Mouse (Mus musculus) forebrain, postnatal 0 days (tissue): ENCODE measurements around the gene Cckbr. TPM values are rescaled to one million over a fixed set of nuclear protein-coding genes. Genes with fewer than 3 reads are reported as not detected.

Experiments
- ATAC-seq: fragments of 200-750 bp; cut with Nextera tagmentation; 2 replicates; pipeline ENCODE4 v1.8.0; 2017; ENCODE audit warnings: mild to moderate bottlenecking, moderate library complexity
- DNase-seq: peaks from one replicate; pipeline ENCODE4 v3.0.0-alpha.2; 2015
- H3K27ac ChIP-seq: fragments of 300-500 bp; sonication (generic); 2 replicates; pipeline ENCODE4 v1.5.1; 2014; ENCODE audit warnings: low read depth, mild to moderate bottlenecking, antibody characterized with exemption, low read length, moderate library complexity, mixed read lengths
- H3K27me3 ChIP-seq: fragments of 300-500 bp; sonication (generic); 2 replicates; pipeline ENCODE4 v1.6.1; 2014; ENCODE audit warnings: mild to moderate bottlenecking, low read length, mixed read lengths; ENCODE audit not compliant: insufficient read depth
- H3K36me3 ChIP-seq: fragments of 300-500 bp; sonication (generic); 2 replicates; pipeline ENCODE4 v1.6.1; 2014; ENCODE audit warnings: mild to moderate bottlenecking, moderate library complexity; ENCODE audit not compliant: insufficient read depth
- H3K4me1 ChIP-seq: fragments of 300-500 bp; sonication (generic); 2 replicates; pipeline ENCODE4 v1.6.1; 2014; ENCODE audit warnings: antibody characterized with exemption; ENCODE audit not compliant: insufficient read depth
- H3K4me2 ChIP-seq: fragments of 300-500 bp; sonication (generic); 2 replicates; pipeline ENCODE4 v1.6.1; 2014; ENCODE audit warnings: low read depth, mild to moderate bottlenecking, moderate library complexity
- H3K4me3 ChIP-seq: fragments of 300-500 bp; sonication (generic); 2 replicates; pipeline ENCODE4 v1.5.1; 2014; ENCODE audit warnings: low read depth, low read length, mixed read lengths
- H3K9ac ChIP-seq: fragments of 300-500 bp; sonication (generic); 2 replicates; pipeline ENCODE4 v1.6.1; 2014; ENCODE audit warnings: mild to moderate bottlenecking
- H3K9me3 ChIP-seq: fragments of 300-500 bp; sonication (generic); 2 replicates; pipeline ENCODE4 v1.6.1; 2016; ENCODE audit warnings: low read length
- CTCF ChIP-seq: sonication (generic); IDR thresholded peaks from 2 replicates; pipeline ENCODE4 v1.5.1; 2016; ENCODE audit warnings: antibody characterized with exemption, control low read depth, low read depth
- WGBS: fragments of 180-500 bp; shearing (Covaris S2); extraction: QIAGEN DNeasy Blood & Tissue Kit; methylation state at CpG from one replicate; pipeline ENCODE4 v1.1.7; 2014; 5-methylcytosine and 5-hydroxymethylcytosine counted together
- polyA plus RNA-seq: library from polyadenylated mRNA; unstranded; fragments of >200 nt; fragmentation: Nextera tagmentation; extraction: Ambion mirVana; gene quantifications from 2 replicates; pipeline ENCODE4 v1.2.1, GENCODE M21; 2015
- total RNA-seq: library from RNA; depleted of rRNA; stranded (reverse); fragments of >200 nt; gene quantifications from 2 replicates; pipeline ENCODE4 v1.2.3, GENCODE M21; 2014

Cckbr gene
- total and polyA plus RNA-seq, 2 experiments from 2014 or later, result 5.1 to 6.2 TPM

DNA sequence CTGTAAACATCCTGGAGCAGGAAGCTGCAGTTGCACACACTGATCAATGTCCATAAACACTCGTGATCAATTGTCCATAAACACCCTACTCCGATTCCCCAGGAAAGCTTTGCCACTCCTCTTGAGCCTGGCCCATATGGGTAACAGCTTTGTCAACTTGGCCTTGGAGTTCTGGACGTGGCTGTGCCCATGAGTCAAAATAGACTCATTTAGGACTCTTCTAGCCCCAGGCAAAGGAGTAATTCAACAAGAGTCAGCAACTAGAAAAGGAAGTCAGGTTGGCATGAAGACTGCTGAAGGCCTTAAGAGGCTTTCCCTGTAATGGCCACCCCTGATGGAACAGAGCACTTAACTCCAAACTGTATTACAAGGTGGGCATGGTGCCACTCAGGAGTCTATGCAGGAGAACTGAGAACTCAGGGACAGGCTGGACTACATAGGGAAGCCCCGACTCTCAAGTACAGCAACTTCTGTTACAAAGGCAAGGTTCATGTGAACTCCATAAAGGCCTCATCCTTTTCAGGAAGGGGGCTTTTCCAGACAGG, 49.3 kb downstream of the Cckbr start:
- ATAC-seq, result no peak
- 77% methylated on average over 4 of the region's 4 CpGs for WGBS

DNA sequence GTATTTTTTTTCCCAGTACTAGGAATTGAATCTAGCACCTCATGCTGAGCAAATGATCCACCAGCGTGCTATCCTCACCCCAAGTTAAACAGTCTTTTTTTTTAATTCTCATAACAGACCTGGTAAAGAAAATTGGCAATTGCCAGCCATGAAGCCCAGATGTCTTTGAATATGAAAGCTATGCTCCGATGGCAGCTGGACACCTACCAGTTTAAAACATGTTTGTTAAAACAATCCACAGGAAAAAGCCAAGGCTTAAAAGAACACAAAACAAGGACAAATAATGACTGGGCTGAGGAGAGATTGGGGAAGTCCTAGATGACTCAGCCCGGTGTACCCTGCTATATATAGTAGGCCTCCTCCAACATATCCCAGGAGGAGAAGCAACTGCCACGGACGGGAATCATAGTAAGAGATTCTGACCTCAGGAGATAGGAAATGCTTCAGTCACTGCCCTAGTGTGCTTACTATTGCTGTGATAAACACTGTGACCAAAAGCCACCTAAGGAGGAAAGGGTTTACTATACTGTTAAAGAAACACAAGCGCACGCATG, 49.9 kb downstream of the Cckbr start:
- TF ChIP-seq CTCF, result no peak
- H3K4me2 ChIP-seq, result no peak overlapping the region
- ATAC-seq (no peak), DNase-seq (no peak)
- no peak overlapping the region for H3K9ac ChIP-seq
- H3K27ac ChIP-seq, result no peak overlapping the region
- no peaks in the 10 kb centered on the region for H3K27me3 ChIP-seq
- H3K4me3 ChIP-seq, result no peak overlapping the region
- H3K36me3 ChIP-seq, result no peaks in the 10 kb centered on the region
- no peaks in the 10 kb centered on the region; the same call in 1 of the 2 replicates for H3K4me1 ChIP-seq
- H3K9me3 ChIP-seq, result no peaks in the 10 kb centered on the region
- WGBS, result 80% methylated on average over 7 of the region's 7 CpGs

More for the DNA sequence above, 49.3 kb downstream of the Cckbr start:
- Histone ChIP-seq H3K4me1 (no peaks in the 10 kb centered on the region; the same call in 1 of the 2 replicates), H3K9ac (no peak overlapping the region), H3K4me3 (no peak overlapping the region), H3K9me3 (no peaks in the 10 kb centered on the region), H3K27ac (no peak overlapping the region), H3K27me3 (no peaks in the 10 kb centered on the region), H3K36me3 (no peaks in the 10 kb centered on the region), H3K4me2 (no peak overlapping the region)
- no peak for DNase-seq
- TF ChIP-seq CTCF, result no peak

DNA sequence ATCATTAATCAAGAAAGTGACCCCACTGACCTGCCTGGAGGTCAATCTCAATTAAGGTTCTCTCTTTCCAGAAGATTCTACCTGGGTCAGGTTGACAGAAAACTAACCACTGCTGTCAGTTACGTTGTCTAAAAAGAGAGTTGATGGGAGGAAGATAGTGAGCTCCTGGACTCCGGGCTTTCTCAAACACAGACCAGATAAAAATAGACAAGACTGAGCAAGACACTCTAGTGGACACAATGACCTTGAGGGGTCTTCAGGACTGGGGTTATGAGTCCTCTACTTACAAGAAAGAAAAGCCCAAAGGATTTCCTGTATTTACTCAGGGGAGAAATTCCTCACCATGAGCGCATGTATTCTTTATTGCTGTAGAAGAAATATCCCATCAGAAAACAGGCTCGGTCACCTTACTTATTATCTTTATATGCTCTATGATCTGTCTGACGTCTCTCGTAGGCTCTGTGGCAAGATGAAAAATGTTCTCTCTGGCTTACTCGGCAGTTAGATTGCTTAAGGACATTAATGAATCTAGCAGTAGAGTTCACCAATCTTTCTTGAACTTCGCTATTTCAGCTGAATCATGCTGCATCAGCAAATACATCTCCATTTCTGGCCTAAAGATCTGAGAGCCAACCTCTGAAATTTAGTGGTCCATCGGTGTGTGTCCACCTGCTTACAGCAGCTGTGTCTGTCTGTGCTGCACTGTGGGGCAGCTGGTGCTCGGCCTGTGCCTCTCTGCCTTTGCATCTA, 51.3 kb downstream of the Cckbr start:
- H3K27ac ChIP-seq, result no peak overlapping the region
- no peaks in the 10 kb centered on the region for H3K27me3 ChIP-seq
- H3K36me3 ChIP-seq, result no peaks in the 10 kb centered on the region
- ATAC-seq, result no peak
- H3K9me3 ChIP-seq, result no peaks in the 10 kb centered on the region
- 83% methylated on average over 10 of the region's 10 CpGs for WGBS
- H3K9ac ChIP-seq, result no peak overlapping the region
- H3K4me2 ChIP-seq, result no peak overlapping the region
- TF ChIP-seq CTCF, result no peak
- H3K4me1 ChIP-seq, result peaks cover 7% of the 10 kb centered on the region; the same call in 1 of the 2 replicates
- no peak overlapping the region for H3K4me3 ChIP-seq
- DNase-seq, result no peak

DNA sequence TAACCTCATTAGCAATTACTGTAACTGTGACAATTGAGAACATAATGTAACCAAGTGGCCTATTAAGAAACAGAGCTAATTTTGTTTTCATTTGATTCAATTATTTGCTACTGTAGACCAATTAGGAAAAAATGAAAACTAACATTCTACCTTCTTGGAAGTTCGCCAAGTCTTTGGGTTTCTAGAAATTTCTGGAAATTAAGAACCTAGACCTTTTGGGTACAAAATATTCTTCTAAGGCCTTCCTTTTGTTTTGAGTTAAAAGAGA, 51.8 kb downstream of the Cckbr start:
- H3K9me3 ChIP-seq, result no peaks in the 10 kb centered on the region
- 97% methylated on average over 1 of the region's 1 CpGs for WGBS
- H3K27me3 ChIP-seq, result no peaks in the 10 kb centered on the region
- H3K9ac ChIP-seq, result no peak overlapping the region
- H3K4me1 ChIP-seq, result peaks cover 7% of the 10 kb centered on the region; the same call in 1 of the 2 replicates
- ATAC-seq, result no peak
- no peak overlapping the region for H3K4me3 ChIP-seq
- DNase-seq, result no peak
- H3K4me2 ChIP-seq, result no peak overlapping the region
- H3K27ac ChIP-seq, result no peak overlapping the region
- H3K36me3 ChIP-seq, result no peaks in the 10 kb centered on the region
- no peak for TF ChIP-seq CTCF

DNA sequence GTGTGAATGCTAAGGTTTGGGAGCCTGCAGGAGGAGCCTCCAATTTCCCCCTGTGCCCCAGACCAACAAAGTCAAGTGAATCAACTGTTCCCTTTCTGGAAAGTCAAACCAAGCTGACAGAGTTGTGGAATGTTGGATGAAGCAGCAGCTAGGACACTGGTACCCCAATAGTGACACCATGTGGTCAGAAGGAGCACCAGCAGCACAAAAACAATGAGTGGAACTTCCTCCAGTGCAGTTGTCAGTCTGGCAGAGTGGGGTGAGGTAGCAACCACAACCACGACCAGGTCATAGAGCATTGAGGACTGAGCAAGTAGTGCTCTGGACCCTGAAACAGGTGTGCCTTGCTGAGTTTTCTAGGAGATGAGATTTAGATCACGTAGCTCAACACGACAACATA, 52.3 kb downstream of the Cckbr start:
- no peak overlapping the region for H3K27ac ChIP-seq
- ATAC-seq (0 out of 2 replicates have a peak, but pooled peaks have one; percentile 12), DNase-seq (peak; percentile 73)
- 60% methylated on average over 3 of the region's 3 CpGs for WGBS
- H3K9ac ChIP-seq, result no peak overlapping the region
- H3K27me3 ChIP-seq, result no peaks in the 10 kb centered on the region
- no peak overlapping the region for H3K4me3 ChIP-seq
- H3K9me3 ChIP-seq, result no peaks in the 10 kb centered on the region
- TF ChIP-seq CTCF, result peak; percentile 87
- H3K4me2 ChIP-seq, result no peak overlapping the region
- H3K4me1 ChIP-seq, result peaks cover 7% of the 10 kb centered on the region; the same call in 1 of the 2 replicates
- no peaks in the 10 kb centered on the region for H3K36me3 ChIP-seq

DNA sequence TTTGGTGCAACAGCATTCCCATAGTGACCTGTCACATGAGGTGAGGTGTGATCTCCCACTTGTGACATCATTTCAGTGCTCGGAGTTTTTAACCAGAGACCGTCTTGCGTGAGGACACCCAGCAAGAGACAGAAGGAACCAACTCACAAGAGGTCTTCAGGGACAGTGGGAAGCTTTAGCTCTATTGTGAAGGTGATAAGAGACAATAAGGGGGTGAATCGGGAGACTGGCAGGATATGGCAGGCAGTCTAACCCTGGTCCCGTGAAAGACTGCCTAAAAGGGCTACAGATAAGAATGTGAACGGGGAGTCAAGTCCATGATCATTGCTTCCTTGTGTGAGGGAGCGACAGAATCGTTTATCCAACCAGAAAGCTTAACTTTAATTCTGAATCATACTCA, 52.8 kb downstream of the Cckbr start:
- no peaks in the 10 kb centered on the region for H3K9me3 ChIP-seq
- H3K4me1 ChIP-seq, result peaks cover 7% of the 10 kb centered on the region; the same call in 1 of the 2 replicates
- ATAC-seq (no peak), DNase-seq (no peak)
- no peak overlapping the region for H3K4me3 ChIP-seq
- TF ChIP-seq CTCF, result no peak
- 85% methylated on average over 8 of the region's 8 CpGs for WGBS
- H3K4me2 ChIP-seq, result no peak overlapping the region
- no peak overlapping the region for H3K27ac ChIP-seq
- no peak overlapping the region for H3K9ac ChIP-seq
- no peaks in the 10 kb centered on the region for H3K27me3 ChIP-seq
- H3K36me3 ChIP-seq, result no peaks in the 10 kb centered on the region

DNA sequence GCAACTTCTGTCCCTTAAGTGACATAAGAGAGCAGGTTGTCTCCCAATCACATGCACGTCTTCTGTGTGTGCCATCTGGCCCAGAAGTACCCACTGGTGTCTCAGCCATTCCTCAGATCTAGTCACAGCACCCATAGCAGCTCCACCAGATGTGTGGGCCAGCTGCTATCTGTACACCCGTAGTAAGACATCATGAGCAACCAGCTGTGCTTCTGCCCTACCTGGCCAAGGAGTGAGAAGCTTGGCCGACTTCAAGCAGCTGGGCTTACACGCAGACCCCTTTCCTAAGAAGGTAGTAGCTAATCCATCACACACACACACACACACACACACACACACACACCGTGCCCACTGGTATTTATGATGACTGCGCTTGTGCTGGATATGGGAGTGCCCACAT, 53.7 kb downstream of the Cckbr start:
- H3K36me3 ChIP-seq, result no peaks in the 10 kb centered on the region
- 87% methylated on average over 6 of the region's 6 CpGs for WGBS
- ATAC-seq, result no peak

More for the DNA sequence above, 53.7 kb downstream of the Cckbr start:
- Histone ChIP-seq H3K4me2 (no peak overlapping the region), H3K9ac (no peak overlapping the region), H3K9me3 (no peaks in the 10 kb centered on the region), H3K4me3 (no peak overlapping the region), H3K27me3 (no peaks in the 10 kb centered on the region), H3K27ac (no peak overlapping the region), H3K4me1 (peaks cover 7% of the 10 kb centered on the region; the same call in 1 of the 2 replicates)
- TF ChIP-seq CTCF, result no peak
- DNase-seq, result no peak
